Mouse (Mus musculus): ENCODE results near the gene Plpp6. TPM values are rescaled to one million over a fixed set of nuclear protein-coding genes. Genes with fewer than 3 reads are reported as not detected.
"Not testable (repeated sequence)": the region's sequence is repeated elsewhere in the genome, so short reads cannot be mapped to it uniquely, and the experiment has no call there.

Plpp6 gene
- total RNA-seq, 2 experiments from 2014 or later: 1.5 to 1.8 TPM

DNA sequence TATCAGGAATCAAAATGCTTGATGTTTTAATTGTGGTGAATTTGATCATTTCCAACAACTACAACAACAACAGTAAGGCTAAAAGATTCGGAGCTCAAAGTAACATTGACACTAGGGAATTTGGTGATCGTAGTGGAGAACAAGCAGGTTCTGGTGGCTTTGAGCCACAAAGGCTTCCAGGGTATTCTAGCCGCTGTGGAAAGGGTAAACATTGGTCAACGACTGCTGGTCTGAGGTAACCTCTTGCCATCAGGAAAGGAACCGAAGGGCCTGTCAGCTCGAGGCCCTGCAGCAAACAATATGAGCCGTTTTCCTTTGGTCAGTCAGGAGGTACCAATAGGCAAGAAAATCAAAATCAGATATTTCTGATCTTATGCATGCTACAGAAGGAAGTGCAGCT, 18.9 kb downstream of the Plpp6 start:
- no peak for DNase-seq (ENCODE audit: low spot score)

DNA sequence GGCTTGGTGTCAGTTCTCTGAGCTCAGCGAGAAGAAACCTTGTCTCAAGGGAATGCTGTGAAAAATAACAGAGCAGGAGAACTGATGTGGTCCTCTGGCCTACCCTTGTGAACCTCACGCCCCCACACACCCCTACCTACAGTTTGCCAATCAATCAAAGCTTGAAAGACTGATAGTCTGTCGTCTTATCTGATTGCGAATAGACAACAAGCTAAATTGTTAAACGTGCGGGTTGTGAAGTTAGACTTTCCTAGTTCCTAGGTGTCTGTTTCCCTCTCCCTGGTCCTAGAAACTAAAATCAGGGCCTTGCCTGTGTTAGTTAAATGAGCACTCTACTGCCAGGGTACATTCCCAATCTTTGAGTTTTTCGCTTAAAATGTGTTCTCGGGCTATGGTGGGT, 25.8 kb downstream of the Plpp6 start:
- no peak for DNase-seq (ENCODE audit: low spot score)

- peak; percentile 99 for DNase-seq (ENCODE audit: low spot score)
Observed at GRCm38 (mm10) chr19:28990194-28990589, 26.4 kb downstream of the Plpp6 start, which contains the start of gene Cdc37l1. Cdc37l1 (plus strand) TSS chr19:28990352.

DNA sequence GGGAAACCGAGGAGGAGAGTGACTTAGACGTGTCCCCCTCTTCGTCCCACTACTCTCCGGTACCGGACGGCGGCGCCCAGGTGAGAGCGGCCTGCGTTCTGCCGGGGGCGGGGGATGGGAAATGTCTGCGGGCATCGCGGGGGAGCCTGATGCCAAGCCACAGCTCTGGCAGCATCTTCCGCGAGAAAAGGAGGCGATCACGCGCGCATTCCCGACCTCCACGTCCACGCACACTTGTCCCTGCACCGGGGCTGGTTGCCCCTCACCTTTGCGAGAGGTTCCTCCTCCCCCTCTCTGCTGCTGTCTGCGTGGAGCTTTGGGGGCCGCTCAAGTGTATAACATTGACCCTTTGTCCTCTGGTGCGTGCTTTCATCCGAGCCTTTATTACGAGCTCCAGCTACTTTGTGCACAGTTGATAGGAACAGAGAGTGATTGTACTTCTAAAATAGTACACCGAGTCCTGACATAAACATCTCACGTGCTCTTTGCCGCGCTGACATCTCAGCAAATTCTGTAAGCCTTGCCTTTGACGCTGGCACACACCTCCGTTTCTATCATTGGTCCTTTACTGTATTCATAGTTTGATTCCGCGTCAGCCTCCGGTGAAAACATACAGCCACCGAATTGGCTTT, 27.0 kb downstream of the Plpp6 start:
- DNase-seq (ENCODE audit: low spot score): no peak

DNA sequence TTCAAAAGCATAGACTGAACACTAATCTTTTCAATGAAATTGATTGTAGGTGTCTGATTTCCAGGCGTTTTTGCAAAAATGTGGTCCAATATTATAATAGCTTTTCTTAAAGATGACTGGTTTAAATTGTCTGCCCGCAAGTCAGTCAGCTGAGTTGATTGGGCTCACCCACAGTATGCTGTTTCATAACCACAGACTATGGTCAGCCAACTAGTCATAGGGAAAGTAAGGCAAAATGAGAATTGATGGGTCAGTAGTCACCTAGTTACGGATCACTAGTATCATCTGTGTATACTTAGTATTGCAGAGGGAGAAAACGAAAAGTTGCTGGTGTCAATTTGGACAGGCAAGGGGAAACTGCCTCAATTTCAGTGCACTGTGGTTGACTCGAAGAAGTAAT, 27.6 kb downstream of the Plpp6 start:
- no peak for DNase-seq (ENCODE audit: low spot score)

DNA sequence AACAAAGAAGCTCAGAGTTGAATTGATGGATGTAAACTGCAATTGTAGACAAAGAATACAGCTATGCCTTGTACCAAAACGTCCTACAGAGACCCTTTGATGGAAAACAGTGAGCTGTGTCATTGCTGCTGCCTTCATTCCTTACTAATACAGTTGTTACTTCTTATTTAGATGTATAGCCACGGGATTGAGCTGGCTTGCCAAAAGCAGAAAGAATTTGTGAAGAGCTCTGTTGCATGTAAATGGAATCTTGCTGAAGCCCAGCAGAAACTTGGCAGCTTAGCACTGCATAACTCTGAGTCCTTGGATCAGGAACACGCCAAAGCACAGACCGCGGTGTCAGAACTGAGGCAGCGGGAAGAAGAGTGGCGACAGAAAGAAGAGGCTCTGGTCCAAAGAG, 31.1 kb downstream of the Plpp6 start:
- DNase-seq (ENCODE audit: low spot score): peak; percentile 27

GRCm38 (mm10) chr19:28995366-28995765, 31.6 kb downstream of the Plpp6 start:
- DNase-seq (ENCODE audit: low spot score): no peak

GRCm38 (mm10) chr19:28997976-28998630, 34.4 kb downstream of the Plpp6 start:
- DNase-seq (ENCODE audit: low spot score): no peak

DNA sequence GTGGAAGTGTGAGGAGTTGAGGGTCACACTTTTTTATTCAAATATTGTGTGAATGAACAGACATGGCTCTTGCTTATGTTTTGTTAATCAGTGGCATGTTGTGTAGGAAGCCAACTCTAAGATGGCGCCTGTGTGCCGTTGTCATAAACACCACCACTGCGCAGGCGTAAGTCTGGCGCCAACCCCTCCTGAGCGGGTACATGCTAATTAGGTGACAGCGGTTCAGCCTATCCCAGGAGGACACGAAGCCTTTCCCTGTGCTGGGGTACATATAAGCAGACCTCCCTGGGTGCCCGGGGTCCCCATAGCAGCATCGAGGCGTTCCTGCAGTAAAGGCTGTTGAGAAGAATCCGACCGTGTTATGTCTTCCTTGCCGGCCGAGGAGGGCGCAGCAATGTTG, 36.6 kb downstream of the Plpp6 start:
- DNase-seq (ENCODE audit: low spot score): not testable (repeated sequence)

DNA sequence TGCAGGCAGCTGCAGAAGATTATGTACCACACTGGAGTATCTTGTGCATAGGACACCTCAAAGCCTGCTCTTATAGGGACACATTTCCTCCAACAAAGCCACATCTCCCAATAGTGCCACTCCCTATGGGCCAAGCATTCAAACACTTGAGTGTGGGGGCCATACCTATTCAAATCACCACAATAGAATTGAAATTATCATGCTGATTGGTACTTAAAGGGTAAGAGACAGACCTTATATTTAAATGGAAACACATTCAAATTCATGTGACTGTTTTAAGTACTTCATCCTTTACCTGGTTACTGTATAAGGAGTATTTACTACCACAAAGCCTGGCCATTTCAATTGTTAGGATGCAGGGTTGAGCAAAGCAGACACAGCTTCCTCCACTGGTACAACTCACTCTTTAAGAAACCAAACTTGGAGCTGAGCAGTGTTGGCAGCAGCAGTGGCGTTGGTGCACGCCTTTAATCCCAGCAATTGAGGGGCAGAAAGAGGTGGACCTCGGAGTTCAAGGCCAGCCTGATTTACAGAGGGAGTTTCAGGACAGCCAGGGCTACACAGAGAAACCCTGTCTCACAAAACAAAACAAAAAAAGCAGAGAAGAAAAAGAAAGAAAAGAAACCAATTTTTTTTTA, 44.4 kb downstream of the Plpp6 start:
- no peak for DNase-seq (ENCODE audit: low spot score)

GRCm38 (mm10) chr19:29009046-29009445, 45.3 kb downstream of the Plpp6 start:
- DNase-seq (ENCODE audit: low spot score): no peak

DNA sequence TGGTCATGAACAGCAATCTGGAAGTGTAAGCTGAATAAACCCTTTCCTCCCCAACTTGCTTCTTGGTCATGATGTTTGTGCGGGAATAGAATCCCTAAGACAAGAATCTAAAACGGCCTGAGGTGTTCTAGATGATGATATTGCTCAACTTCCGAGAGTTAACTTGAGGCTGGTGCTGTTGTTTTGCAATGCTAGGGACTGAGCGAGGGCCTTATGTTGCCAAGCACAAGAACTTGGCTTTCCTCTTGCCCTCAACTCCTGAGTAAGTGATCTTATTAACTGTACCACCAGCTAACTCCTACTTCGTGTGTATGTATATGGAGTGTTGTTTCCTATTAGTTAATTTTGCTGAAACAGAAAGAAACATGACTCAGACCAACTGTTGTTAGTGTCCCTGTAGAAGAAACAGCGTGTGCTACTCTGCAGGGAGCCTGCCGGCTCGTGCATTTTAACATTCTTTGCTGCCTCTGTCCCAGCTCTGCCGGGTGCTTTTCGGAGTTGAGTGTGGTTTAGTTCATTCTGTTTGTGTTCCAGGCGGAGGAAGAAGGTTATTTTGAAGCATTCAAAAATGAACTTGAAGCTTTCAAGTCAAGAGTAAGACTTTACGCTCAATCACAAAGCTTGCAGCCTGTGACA, 47.7 kb downstream of the Plpp6 start:
- no peak for DNase-seq (ENCODE audit: low spot score)

DNA sequence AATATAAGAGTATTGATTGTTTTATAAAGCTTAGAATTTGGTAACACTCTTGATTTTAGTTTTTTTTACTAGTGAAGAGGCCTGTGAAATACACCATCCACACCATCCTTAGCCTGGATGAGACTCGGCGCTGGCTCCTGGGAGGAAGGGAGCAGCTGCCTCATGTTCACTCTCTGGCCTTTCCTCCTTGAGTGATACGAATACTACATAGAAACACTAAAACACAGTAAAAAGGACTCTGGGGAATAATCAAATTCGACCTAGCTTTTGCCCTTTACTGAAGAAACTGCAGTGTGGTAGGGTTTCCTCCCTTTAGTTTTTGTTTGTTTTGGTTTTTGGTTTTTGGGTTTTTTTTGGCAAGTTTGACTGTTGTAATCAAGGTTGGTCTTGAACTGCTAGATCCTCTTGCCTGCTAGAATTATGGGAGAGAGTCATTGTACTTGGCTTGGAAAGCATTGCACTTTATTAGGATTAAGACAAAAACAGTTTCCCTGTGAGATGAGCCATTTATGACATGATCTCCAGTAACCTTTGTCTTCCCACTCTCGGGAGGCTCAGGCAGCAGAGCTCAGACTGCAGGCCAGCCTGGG, 50.8 kb downstream of the Plpp6 start:
- DNase-seq (ENCODE audit: low spot score): no peak

- no peak for DNase-seq (ENCODE audit: low spot score)
Observed at GRCm38 (mm10) chr19:29015410-29016203, 51.9 kb downstream of the Plpp6 start.

DNA sequence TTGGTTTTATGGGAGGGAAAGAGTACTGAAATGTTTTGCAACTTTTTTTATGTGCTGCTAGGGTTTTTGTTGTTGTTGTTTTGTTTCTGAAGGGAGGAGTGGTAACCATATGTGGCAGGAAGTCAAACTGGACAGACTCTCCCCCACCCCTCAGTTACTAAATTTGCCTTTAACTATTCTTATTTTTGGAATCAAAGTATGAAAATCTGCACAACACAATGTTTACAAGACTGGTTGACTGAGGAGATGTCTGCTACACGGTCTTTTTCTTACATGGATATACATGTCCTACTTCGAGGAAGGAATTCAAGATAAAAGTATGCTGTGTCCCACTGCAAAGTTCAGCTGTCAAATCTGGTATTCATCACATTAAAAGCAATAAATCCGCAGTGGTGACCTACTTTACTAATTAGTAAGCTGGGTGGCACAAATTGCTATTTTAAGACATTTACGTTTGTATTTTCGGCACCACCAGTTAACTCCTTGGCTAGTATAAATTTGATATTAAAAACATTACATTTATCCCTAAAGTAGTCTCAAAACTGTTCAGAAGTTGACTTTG, 52.5 kb downstream of the Plpp6 start:
- no peak for DNase-seq (ENCODE audit: low spot score)

Other genes starting within 250 kb of the Plpp6 start
- gene Slc1a1, start 128.9 kb upstream of the Plpp6 start, total RNA-seq (2021): 1 to 10 TPM; 3.1 to 3.6 TPM
- 1 to 10 TPM; 1.1 to 2.9 TPM for gene 4430402I18Rik, start 3.8 kb downstream of the Plpp6 start, total RNA-seq (2021)
- 10 to 100 TPM; 42.2 to 43.5 TPM for gene Cdc37l1, start 26.4 kb downstream of the Plpp6 start, total RNA-seq (2021)
- 10 to 100 TPM; 33.4 to 44.6 TPM for gene Ak3, start 84.0 kb downstream of the Plpp6 start, total RNA-seq (2021)
- 1 to 10 TPM; 5.6 to 5.8 TPM for gene Rcl1, start 137.4 kb downstream of the Plpp6 start, total RNA-seq (2021)